Mouse (Mus musculus) E14TG2a.4 (cell line): Measurements from ENCODE around the gene Ccser2.

Experiments
- CTCF ChIP-seq: conservative IDR thresholded peaks from 2 replicates; pipeline ENCODE4 v1.5.1; 2014; ENCODE audit warnings: low read length
- POU5F1 ChIP-seq: IDR thresholded peaks from 2 replicates; pipeline ENCODE4 v1.6.1; 2014; ENCODE audit warnings: low read length, borderline replicate concordance

DNA sequence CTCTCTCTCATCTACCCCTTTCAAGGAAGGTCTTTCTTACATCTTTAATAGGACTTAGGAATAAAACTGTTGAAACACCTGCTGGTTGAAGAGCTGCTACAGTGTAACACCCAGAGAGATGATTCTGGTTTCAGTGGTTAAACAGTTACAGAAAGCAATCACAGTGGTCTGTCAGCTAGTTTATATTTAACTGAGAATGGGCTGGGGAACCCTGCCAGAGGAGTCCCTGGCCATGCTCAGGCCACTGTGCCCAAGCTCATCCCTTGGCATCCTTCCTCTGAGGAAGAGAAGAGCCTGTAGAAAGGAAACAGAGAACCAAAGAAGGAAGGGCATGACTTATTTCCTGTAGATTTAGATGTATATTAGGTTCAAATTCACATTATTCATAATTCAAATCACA lies 21.2 kb upstream of the Ccser2 start:
- TF ChIP-seq CTCF (no peak), POU5F1 (no peak)
